Mouse (Mus musculus): ENCODE data around the gene Ildr2. TPM values are rescaled to one million over a fixed set of nuclear protein-coding genes. Genes with fewer than 3 reads are reported as not detected.
A peak's percentile ranks its signal among the peaks of the same experiment; 100 is the strongest.

Ildr2 gene
- polyA plus RNA-seq, 1 experiment = 36.7 TPM

- no peak overlapping the region for H3K27ac ChIP-seq (ENCODE audit: insufficient read depth, low read depth, low read length)
- H3K4me1 ChIP-seq (ENCODE audit: control insufficient read depth, insufficient read depth, low read length) = no peaks in the 10 kb centered on the region
- no peak overlapping the region for H3K4me3 ChIP-seq (ENCODE audit: insufficient read depth, low read depth, low read length)
- TF ChIP-seq POLR2A (IDR thresholded peaks at IDR 0.05; ENCODE audit: insufficient read depth, low read depth, low read length) = no peak
- TF ChIP-seq CTCF (IDR thresholded peaks at IDR 0.05; ENCODE audit: insufficient read depth, low read depth, low read length) = no peak
- WGBS = 86% methylated on average over 1 of the region's 1 CpGs
Observed at GRCm38 (mm10) chr1:166342539-166342938, 88.6 kb downstream of the Ildr2 start.

- no peak overlapping the region for H3K4me3 ChIP-seq (ENCODE audit: insufficient read depth, low read depth, low read length)
- TF ChIP-seq CTCF (IDR thresholded peaks at IDR 0.05; ENCODE audit: insufficient read depth, low read depth, low read length) = no peak
- no peak for TF ChIP-seq POLR2A (IDR thresholded peaks at IDR 0.05; ENCODE audit: insufficient read depth, low read depth, low read length)
- 69% methylated on average over 5 of the region's 5 CpGs for WGBS
- H3K4me1 ChIP-seq (ENCODE audit: control insufficient read depth, insufficient read depth, low read length) = no peaks in the 10 kb centered on the region
- H3K27ac ChIP-seq (ENCODE audit: insufficient read depth, low read depth, low read length) = no peak overlapping the region
Observed at GRCm38 (mm10) chr1:166343586-166343985, 89.6 kb downstream of the Ildr2 start.

GRCm38 (mm10) chr1:166344300-166345077 lies 90.5 kb downstream of the Ildr2 start:
- TF ChIP-seq CTCF (IDR thresholded peaks at IDR 0.05; ENCODE audit: insufficient read depth, low read depth, low read length) (no peak), POLR2A (IDR thresholded peaks at IDR 0.05; ENCODE audit: insufficient read depth, low read depth, low read length) (no peak)
- H3K4me1 ChIP-seq (ENCODE audit: control insufficient read depth, insufficient read depth, low read length) = no peaks in the 10 kb centered on the region
- H3K4me3 ChIP-seq (ENCODE audit: insufficient read depth, low read depth, low read length) = no peak overlapping the region
- 51% methylated on average over 8 of the region's 8 CpGs for WGBS
- H3K27ac ChIP-seq (ENCODE audit: insufficient read depth, low read depth, low read length) = no peak overlapping the region

GRCm38 (mm10) chr1:166345602-166346001 lies 91.7 kb downstream of the Ildr2 start:
- H3K4me3 ChIP-seq (ENCODE audit: insufficient read depth, low read depth, low read length) = no peak overlapping the region
- no peak overlapping the region for H3K27ac ChIP-seq (ENCODE audit: insufficient read depth, low read depth, low read length)
- no peaks in the 10 kb centered on the region for H3K4me1 ChIP-seq (ENCODE audit: control insufficient read depth, insufficient read depth, low read length)
- TF ChIP-seq POLR2A (IDR thresholded peaks at IDR 0.05; ENCODE audit: insufficient read depth, low read depth, low read length) (no peak), CTCF (IDR thresholded peaks at IDR 0.05; ENCODE audit: insufficient read depth, low read depth, low read length) (no peak)
- 96% methylated on average over 6 of the region's 6 CpGs for WGBS

GRCm38 (mm10) chr1:166346906-166347305 lies 93.0 kb downstream of the Ildr2 start:
- no peaks in the 10 kb centered on the region for H3K4me1 ChIP-seq (ENCODE audit: control insufficient read depth, insufficient read depth, low read length)
- 76% methylated on average over 3 of the region's 3 CpGs for WGBS
- no peak overlapping the region for H3K4me3 ChIP-seq (ENCODE audit: insufficient read depth, low read depth, low read length)
- no peak overlapping the region for H3K27ac ChIP-seq (ENCODE audit: insufficient read depth, low read depth, low read length)
- TF ChIP-seq CTCF (IDR thresholded peaks at IDR 0.05; ENCODE audit: insufficient read depth, low read depth, low read length) (no peak), POLR2A (IDR thresholded peaks at IDR 0.05; ENCODE audit: insufficient read depth, low read depth, low read length) (no peak)

GRCm38 (mm10) chr1:166349341-166349740 lies 95.4 kb downstream of the Ildr2 start:
- 76% methylated on average over 3 of the region's 3 CpGs for WGBS
- Histone ChIP-seq H3K4me1 (ENCODE audit: control insufficient read depth, insufficient read depth, low read length) (no peaks in the 10 kb centered on the region), H3K4me3 (ENCODE audit: insufficient read depth, low read depth, low read length) (no peak overlapping the region), H3K27ac (ENCODE audit: insufficient read depth, low read depth, low read length) (no peak overlapping the region)
- TF ChIP-seq CTCF (IDR thresholded peaks at IDR 0.05; ENCODE audit: insufficient read depth, low read depth, low read length) = no peak
- TF ChIP-seq POLR2A (IDR thresholded peaks at IDR 0.05; ENCODE audit: insufficient read depth, low read depth, low read length) = no peak

- H3K4me1 ChIP-seq (ENCODE audit: control insufficient read depth, insufficient read depth, low read length) = no peaks in the 10 kb centered on the region
- no peak overlapping the region for H3K27ac ChIP-seq (ENCODE audit: insufficient read depth, low read depth, low read length)
- no peak for TF ChIP-seq CTCF (IDR thresholded peaks at IDR 0.05; ENCODE audit: insufficient read depth, low read depth, low read length)
- TF ChIP-seq POLR2A (IDR thresholded peaks at IDR 0.05; ENCODE audit: insufficient read depth, low read depth, low read length) = no peak
- 93% methylated on average over 11 of the region's 11 CpGs for WGBS
- H3K4me3 ChIP-seq (ENCODE audit: insufficient read depth, low read depth, low read length) = no peak overlapping the region
Observed at GRCm38 (mm10) chr1:166349751-166350150, 95.8 kb downstream of the Ildr2 start.

- TF ChIP-seq CTCF (IDR thresholded peaks at IDR 0.05; ENCODE audit: insufficient read depth, low read depth, low read length) (peak; percentile 93), POLR2A (IDR thresholded peaks at IDR 0.05; ENCODE audit: insufficient read depth, low read depth, low read length) (no peak)
- Histone ChIP-seq H3K27ac (ENCODE audit: insufficient read depth, low read depth, low read length) (no peak overlapping the region), H3K4me1 (ENCODE audit: control insufficient read depth, insufficient read depth, low read length) (0 out of 2 replicates have a peak, but pooled peaks cover 2% of the 10 kb centered on the region), H3K4me3 (ENCODE audit: insufficient read depth, low read depth, low read length) (no peak overlapping the region)
- 18% methylated on average over 14 of the region's 14 CpGs for WGBS
Observed at GRCm38 (mm10) chr1:166360157-166360855, 106.4 kb downstream of the Ildr2 start.

- no peak for TF ChIP-seq POLR2A (IDR thresholded peaks at IDR 0.05; ENCODE audit: insufficient read depth, low read depth, low read length)
- no peak for TF ChIP-seq CTCF (IDR thresholded peaks at IDR 0.05; ENCODE audit: insufficient read depth, low read depth, low read length)
- WGBS = 65% methylated on average over 5 of the region's 5 CpGs
- no peak overlapping the region for H3K4me3 ChIP-seq (ENCODE audit: insufficient read depth, low read depth, low read length)
- no peak overlapping the region for H3K27ac ChIP-seq (ENCODE audit: insufficient read depth, low read depth, low read length)
- 0 out of 2 replicates have a peak, but pooled peaks cover 2% of the 10 kb centered on the region for H3K4me1 ChIP-seq (ENCODE audit: control insufficient read depth, insufficient read depth, low read length)
Observed at GRCm38 (mm10) chr1:166360896-166361295, 107.0 kb downstream of the Ildr2 start.

Data from olfactory bulb, adult 2 months (tissue).